Mouse (Mus musculus): ENCODE data around the gene Tnks1bp1. TPM values are rescaled to one million over a fixed set of nuclear protein-coding genes. Genes with fewer than 3 reads are reported as not detected.

Gene Tnks1bp1
- polyA plus RNA-seq, 1 experiment from 2014 or later: 23.0 TPM

DNA sequence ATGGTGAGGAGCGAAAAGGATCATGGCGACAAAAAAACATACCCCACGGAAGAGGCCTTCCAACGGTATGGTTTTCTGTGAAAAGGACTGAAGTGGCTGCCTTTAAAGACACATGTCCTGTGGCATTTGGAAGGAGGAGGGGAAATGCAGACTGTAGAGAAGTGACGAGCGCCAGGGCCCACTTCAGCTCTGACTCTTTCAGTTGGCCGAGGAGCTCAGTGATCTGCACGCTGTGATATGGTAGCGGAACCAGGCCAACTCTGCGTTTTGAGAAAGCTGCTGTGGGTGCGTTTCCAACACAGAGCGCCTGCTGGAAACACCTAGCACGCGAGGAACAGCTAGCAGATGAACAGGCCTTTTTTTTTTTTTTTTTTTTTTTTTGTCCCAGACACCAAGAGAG, 35.1 kb upstream of the Tnks1bp1 start:
- no peak overlapping the region for H3K4me3 ChIP-seq (ENCODE audit: low read depth, low read length)
- H3K36me3 ChIP-seq (ENCODE audit: control insufficient read depth, insufficient read depth, low read length): no peaks in the 10 kb centered on the region
- no peaks in the 10 kb centered on the region for H3K27me3 ChIP-seq (ENCODE audit: control insufficient read depth, insufficient read depth, low read depth, low read length)
- no peak for ATAC-seq
- 89% methylated on average over 14 of the region's 14 CpGs for WGBS
- no peak overlapping the region for H3K9ac ChIP-seq (ENCODE audit: low read depth, low read length)
- H3K4me1 ChIP-seq (ENCODE audit: control insufficient read depth, insufficient read depth, low read length): no peaks in the 10 kb centered on the region
- no peak overlapping the region for H3K4me2 ChIP-seq (ENCODE audit: low read length)
- no peaks in the 10 kb centered on the region for H3K9me3 ChIP-seq (replicated peaks; ENCODE audit: control insufficient read depth, low read length, poor library complexity, severe bottlenecking)
- H3K27ac ChIP-seq (ENCODE audit: low read length): no peak overlapping the region

DNA sequence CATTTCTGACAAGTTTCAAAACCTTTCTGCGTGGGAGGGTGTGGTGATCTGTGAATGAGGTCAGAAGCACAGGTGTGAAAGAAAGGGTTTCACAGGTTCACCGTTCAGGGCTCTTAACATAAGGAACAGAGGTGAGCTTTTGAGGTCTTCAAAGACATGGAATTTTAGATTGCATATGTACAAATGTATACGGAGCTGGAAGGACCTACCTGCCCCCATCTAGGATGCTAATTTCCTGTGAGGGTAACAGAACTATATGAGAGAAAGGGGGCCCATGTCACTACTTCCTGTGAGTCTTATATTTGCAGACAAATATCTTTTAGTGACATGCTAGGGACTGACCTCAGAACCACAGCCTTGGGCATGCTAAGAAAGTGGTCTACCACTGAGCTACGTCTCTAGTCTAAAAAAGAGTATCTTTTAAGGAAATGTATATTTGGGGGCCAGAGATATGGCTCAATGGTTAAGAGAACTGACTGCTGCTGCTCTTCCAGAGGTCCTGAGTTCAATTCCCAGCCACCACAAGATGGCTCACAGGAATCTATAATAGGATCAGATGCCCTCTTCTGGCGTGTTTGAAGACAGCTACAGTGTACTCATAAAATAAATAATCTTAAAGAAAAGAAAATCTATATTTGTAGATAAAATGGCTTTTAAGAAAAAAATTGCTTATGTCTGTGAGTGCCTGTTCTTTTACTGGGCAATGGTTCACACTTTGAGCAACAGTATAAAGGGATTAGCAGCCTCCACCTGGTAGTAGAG, 33.8 kb upstream of the Tnks1bp1 start:
- WGBS: 80% methylated on average over 5 of the region's 5 CpGs
- no peaks in the 10 kb centered on the region for H3K27me3 ChIP-seq (ENCODE audit: control insufficient read depth, insufficient read depth, low read depth, low read length)
- ATAC-seq: no peak
- no peak overlapping the region for H3K4me2 ChIP-seq (ENCODE audit: low read length)
- H3K9ac ChIP-seq (ENCODE audit: low read depth, low read length): no peak overlapping the region
- no peak overlapping the region for H3K27ac ChIP-seq (ENCODE audit: low read length)
- H3K4me3 ChIP-seq (ENCODE audit: low read depth, low read length): no peak overlapping the region
- no peaks in the 10 kb centered on the region for H3K4me1 ChIP-seq (ENCODE audit: control insufficient read depth, insufficient read depth, low read length)
- H3K36me3 ChIP-seq (ENCODE audit: control insufficient read depth, insufficient read depth, low read length): no peaks in the 10 kb centered on the region
- no peaks in the 10 kb centered on the region for H3K9me3 ChIP-seq (replicated peaks; ENCODE audit: control insufficient read depth, low read length, poor library complexity, severe bottlenecking)

DNA sequence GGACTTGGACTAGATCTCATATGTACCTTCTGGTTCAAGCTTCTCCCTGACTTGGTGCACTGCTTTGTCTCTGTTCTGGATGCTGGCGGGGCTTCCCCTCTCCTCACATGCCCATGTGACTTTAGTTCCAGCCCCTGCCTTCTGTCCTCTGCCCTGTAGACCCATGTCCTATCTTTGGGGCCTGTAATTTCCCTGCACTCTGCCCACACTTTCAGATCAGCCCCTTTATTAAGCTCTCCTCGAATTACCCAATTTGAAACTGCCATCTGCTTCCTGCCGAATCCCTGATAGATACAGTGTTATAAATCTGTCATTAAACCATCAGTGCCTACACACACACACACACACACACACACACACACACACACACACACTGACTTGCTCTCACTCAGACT, 33.2 kb upstream of the Tnks1bp1 start:
- Histone ChIP-seq H3K36me3 (ENCODE audit: control insufficient read depth, insufficient read depth, low read length) (no peaks in the 10 kb centered on the region), H3K4me2 (ENCODE audit: low read length) (no peak overlapping the region), H3K9me3 (replicated peaks; ENCODE audit: control insufficient read depth, low read length, poor library complexity, severe bottlenecking) (no peaks in the 10 kb centered on the region), H3K4me1 (ENCODE audit: control insufficient read depth, insufficient read depth, low read length) (no peaks in the 10 kb centered on the region), H3K27ac (ENCODE audit: low read length) (no peak overlapping the region), H3K27me3 (ENCODE audit: control insufficient read depth, insufficient read depth, low read depth, low read length) (no peaks in the 10 kb centered on the region), H3K4me3 (ENCODE audit: low read depth, low read length) (no peak overlapping the region), H3K9ac (ENCODE audit: low read depth, low read length) (no peak overlapping the region)
- 59% methylated on average over 3 of the region's 3 CpGs for WGBS
- no peak for ATAC-seq

DNA sequence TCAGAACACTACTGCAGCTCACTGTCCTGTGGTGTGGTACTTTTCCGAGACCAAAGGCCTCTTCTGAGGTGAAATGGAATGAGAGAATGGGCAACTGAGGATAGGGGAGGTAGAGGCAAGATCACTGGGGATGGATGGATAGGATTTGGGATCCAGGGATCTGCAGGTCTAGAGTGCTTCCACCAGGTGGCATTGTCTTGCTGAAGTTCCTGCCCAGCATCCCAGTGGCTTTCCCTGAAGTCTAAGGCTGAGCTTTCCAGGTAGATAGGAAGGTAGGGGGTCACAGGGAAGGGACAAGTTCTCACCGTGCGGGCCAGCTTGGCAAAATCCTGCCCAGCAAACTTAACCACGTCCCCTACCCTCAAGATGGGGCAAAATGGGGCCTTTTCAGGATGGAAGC, 25.8 kb upstream of the Tnks1bp1 start:
- Histone ChIP-seq H3K4me2 (ENCODE audit: low read length) (no peak overlapping the region), H3K4me1 (ENCODE audit: control insufficient read depth, insufficient read depth, low read length) (no peaks in the 10 kb centered on the region), H3K27me3 (ENCODE audit: control insufficient read depth, insufficient read depth, low read depth, low read length) (no peaks in the 10 kb centered on the region), H3K9me3 (replicated peaks; ENCODE audit: control insufficient read depth, low read length, poor library complexity, severe bottlenecking) (no peaks in the 10 kb centered on the region), H3K36me3 (ENCODE audit: control insufficient read depth, insufficient read depth, low read length) (no peaks in the 10 kb centered on the region), H3K4me3 (ENCODE audit: low read depth, low read length) (no peak overlapping the region), H3K27ac (ENCODE audit: low read length) (no peak overlapping the region), H3K9ac (ENCODE audit: low read depth, low read length) (no peak overlapping the region)
- WGBS: 19% methylated on average over 4 of the region's 4 CpGs
- ATAC-seq: no peak

GRCm38 (mm10) chr2:85026178-85026577, 21.6 kb upstream of the Tnks1bp1 start:
- Histone ChIP-seq H3K4me2 (ENCODE audit: low read length) (no peak overlapping the region), H3K27me3 (ENCODE audit: control insufficient read depth, insufficient read depth, low read depth, low read length) (no peaks in the 10 kb centered on the region), H3K27ac (ENCODE audit: low read length) (no peak overlapping the region), H3K9me3 (replicated peaks; ENCODE audit: control insufficient read depth, low read length, poor library complexity, severe bottlenecking) (no peaks in the 10 kb centered on the region), H3K9ac (ENCODE audit: low read depth, low read length) (no peak overlapping the region), H3K4me1 (ENCODE audit: control insufficient read depth, insufficient read depth, low read length) (no peaks in the 10 kb centered on the region), H3K4me3 (ENCODE audit: low read depth, low read length) (no peak overlapping the region), H3K36me3 (ENCODE audit: control insufficient read depth, insufficient read depth, low read length) (no peaks in the 10 kb centered on the region)
- 87% methylated on average over 3 of the region's 3 CpGs for WGBS
- ATAC-seq: no peak

DNA sequence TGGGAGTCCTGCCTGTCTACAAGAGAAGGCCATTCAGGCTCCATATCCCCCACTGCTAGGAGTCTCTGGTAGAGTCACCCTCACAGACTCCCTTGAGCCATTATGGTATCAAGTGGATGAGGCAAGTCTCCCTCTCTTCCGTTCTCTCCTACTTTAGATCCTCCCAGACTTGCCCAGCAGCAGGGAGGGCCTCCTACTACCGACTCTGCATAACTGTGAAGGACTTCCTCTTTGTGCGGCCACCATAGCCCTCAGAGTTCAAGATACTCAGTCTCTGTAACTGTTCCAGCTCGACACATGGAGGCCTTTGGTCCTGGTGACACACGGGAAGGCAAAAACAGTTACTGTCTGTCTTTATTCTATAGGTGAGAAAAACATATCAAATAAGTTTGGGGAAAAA, 20.5 kb upstream of the Tnks1bp1 start:
- Histone ChIP-seq H3K36me3 (ENCODE audit: control insufficient read depth, insufficient read depth, low read length) (no peaks in the 10 kb centered on the region), H3K27me3 (ENCODE audit: control insufficient read depth, insufficient read depth, low read depth, low read length) (no peaks in the 10 kb centered on the region), H3K4me1 (ENCODE audit: control insufficient read depth, insufficient read depth, low read length) (no peaks in the 10 kb centered on the region), H3K4me2 (ENCODE audit: low read length) (no peak overlapping the region), H3K4me3 (ENCODE audit: low read depth, low read length) (no peak overlapping the region), H3K9ac (ENCODE audit: low read depth, low read length) (no peak overlapping the region), H3K27ac (ENCODE audit: low read length) (no peak overlapping the region), H3K9me3 (replicated peaks; ENCODE audit: control insufficient read depth, low read length, poor library complexity, severe bottlenecking) (no peaks in the 10 kb centered on the region)
- no peak for ATAC-seq
- WGBS: 74% methylated on average over 5 of the region's 5 CpGs

DNA sequence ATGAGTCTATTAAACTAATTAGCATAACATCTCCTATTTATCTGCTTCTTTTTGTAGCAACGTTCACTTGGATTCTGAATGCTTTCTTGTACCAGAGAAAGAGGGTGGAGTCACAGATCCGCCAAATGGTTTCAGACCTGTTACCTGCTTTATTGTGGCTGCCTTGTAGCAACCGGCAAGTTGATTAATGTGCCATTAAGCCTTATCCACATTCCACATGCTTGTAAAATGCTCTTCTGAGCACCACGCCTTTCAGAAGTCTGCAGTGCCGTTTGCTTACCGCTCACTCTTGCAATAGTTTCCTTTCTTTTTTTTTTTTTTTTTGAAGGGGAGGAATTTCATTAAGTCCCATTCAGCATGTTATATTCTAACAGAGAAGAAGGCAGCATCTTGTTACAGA, 17.9 kb upstream of the Tnks1bp1 start:
- no peak for ATAC-seq
- WGBS: 70% methylated on average over 6 of the region's 6 CpGs

GRCm38 (mm10) chr2:85030989-85031388, 16.8 kb upstream of the Tnks1bp1 start:
- 66% methylated on average over 6 of the region's 6 CpGs for WGBS
- no peak overlapping the region for H3K9ac ChIP-seq (ENCODE audit: low read depth, low read length)
- H3K27me3 ChIP-seq (ENCODE audit: control insufficient read depth, insufficient read depth, low read depth, low read length): no peaks in the 10 kb centered on the region
- no peaks in the 10 kb centered on the region; the same call in 1 of the 2 replicates for H3K4me1 ChIP-seq (ENCODE audit: control insufficient read depth, insufficient read depth, low read length)
- no peak overlapping the region for H3K4me3 ChIP-seq (ENCODE audit: low read depth, low read length)
- no peak overlapping the region for H3K4me2 ChIP-seq (ENCODE audit: low read length)
- no peak for ATAC-seq
- H3K27ac ChIP-seq (ENCODE audit: low read length): no peak overlapping the region
- no peaks in the 10 kb centered on the region for H3K9me3 ChIP-seq (replicated peaks; ENCODE audit: control insufficient read depth, low read length, poor library complexity, severe bottlenecking)
- H3K36me3 ChIP-seq (ENCODE audit: control insufficient read depth, insufficient read depth, low read length): no peaks in the 10 kb centered on the region

More for the DNA sequence above, 17.9 kb upstream of the Tnks1bp1 start:
- H3K4me3 ChIP-seq (ENCODE audit: low read depth, low read length): no peak overlapping the region
- H3K4me1 ChIP-seq (ENCODE audit: control insufficient read depth, insufficient read depth, low read length): no peaks in the 10 kb centered on the region
- no peaks in the 10 kb centered on the region for H3K27me3 ChIP-seq (ENCODE audit: control insufficient read depth, insufficient read depth, low read depth, low read length)
- no peak overlapping the region for H3K27ac ChIP-seq (ENCODE audit: low read length)
- H3K9ac ChIP-seq (ENCODE audit: low read depth, low read length): no peak overlapping the region
- H3K9me3 ChIP-seq (replicated peaks; ENCODE audit: control insufficient read depth, low read length, poor library complexity, severe bottlenecking): no peaks in the 10 kb centered on the region
- no peak overlapping the region for H3K4me2 ChIP-seq (ENCODE audit: low read length)
- H3K36me3 ChIP-seq (ENCODE audit: control insufficient read depth, insufficient read depth, low read length): no peaks in the 10 kb centered on the region

DNA sequence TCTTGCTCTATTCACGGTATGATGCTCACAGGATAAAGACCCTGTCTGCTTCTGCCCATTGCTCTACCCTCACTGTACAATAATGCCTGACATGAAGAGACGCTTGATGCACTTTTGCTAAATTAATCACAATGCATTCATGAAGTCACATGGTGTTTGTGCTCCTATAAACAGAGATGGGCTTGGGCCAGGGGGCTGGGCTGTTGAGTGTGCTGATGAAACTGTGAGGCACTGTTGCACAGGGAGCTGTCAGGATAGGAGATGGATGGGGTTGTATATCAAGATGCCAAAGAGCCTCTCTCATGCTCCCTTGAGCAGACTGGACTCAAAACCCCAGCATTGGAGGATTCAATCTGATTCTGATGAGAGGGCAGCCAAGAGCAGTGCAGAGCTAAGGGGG, 14.7 kb upstream of the Tnks1bp1 start:
- no peak for ATAC-seq
- H3K4me3 ChIP-seq (ENCODE audit: low read depth, low read length): no peak overlapping the region
- no peaks in the 10 kb centered on the region for H3K36me3 ChIP-seq (ENCODE audit: control insufficient read depth, insufficient read depth, low read length)
- 81% methylated on average over 2 of the region's 2 CpGs for WGBS
- H3K9ac ChIP-seq (ENCODE audit: low read depth, low read length): no peak overlapping the region
- H3K9me3 ChIP-seq (replicated peaks; ENCODE audit: control insufficient read depth, low read length, poor library complexity, severe bottlenecking): no peaks in the 10 kb centered on the region
- H3K27me3 ChIP-seq (ENCODE audit: control insufficient read depth, insufficient read depth, low read depth, low read length): no peaks in the 10 kb centered on the region
- no peak overlapping the region for H3K27ac ChIP-seq (ENCODE audit: low read length)
- no peak overlapping the region for H3K4me2 ChIP-seq (ENCODE audit: low read length)
- peaks cover 11% of the 10 kb centered on the region for H3K4me1 ChIP-seq (ENCODE audit: control insufficient read depth, insufficient read depth, low read length)

Data from midbrain, embryonic 16.5 days (tissue).